Mouse (Mus musculus) lung, embryonic 15.5 days (tissue): ENCODE measurements around the gene E2f1. TPM values are rescaled to one million over a fixed set of nuclear protein-coding genes. Genes with fewer than 3 reads are reported as not detected.

Experiments used
- ATAC-seq: fragments of 200-750 bp; cut with Nextera tagmentation; 2 replicates; pipeline ENCODE4 v1.8.0; 2017; ENCODE audit warnings: moderate number of reproducible peaks, borderline replicate concordance; ENCODE audit not compliant: low FRiP score, low TSS enrichment; ENCODE audit errors: extremely low read depth
- H3K27ac ChIP-seq: fragments of 300-500 bp; sonication (generic); 2 replicates; pipeline ENCODE4 v1.5.1; 2015; ENCODE audit warnings: moderate library complexity, mild to moderate bottlenecking, inconsistent platforms
- H3K27me3 ChIP-seq: fragments of 300-500 bp; sonication (generic); 2 replicates; pipeline ENCODE4 v1.6.1; 2015; ENCODE audit warnings: inconsistent platforms
- H3K36me3 ChIP-seq: fragments of 300-500 bp; sonication (generic); 2 replicates; pipeline ENCODE4 v1.6.1; 2015; ENCODE audit warnings: inconsistent platforms
- H3K4me1 ChIP-seq: fragments of 300-500 bp; sonication (generic); 2 replicates; pipeline ENCODE4 v1.6.1; 2015; ENCODE audit warnings: inconsistent platforms
- H3K4me2 ChIP-seq: fragments of 300-500 bp; sonication (generic); 2 replicates; pipeline ENCODE4 v1.6.1; 2015; ENCODE audit warnings: inconsistent platforms, mild to moderate bottlenecking, moderate library complexity
- H3K4me3 ChIP-seq: fragments of 300-500 bp; sonication (generic); 2 replicates; pipeline ENCODE4 v1.5.1; 2015; ENCODE audit warnings: mild to moderate bottlenecking, inconsistent platforms
- H3K9ac ChIP-seq: fragments of 300-500 bp; sonication (generic); 2 replicates; pipeline ENCODE4 v1.6.1; 2015; ENCODE audit warnings: inconsistent platforms
- H3K9me3 ChIP-seq: fragments of 300-500 bp; sonication (generic); 2 replicates; pipeline ENCODE4 v1.6.1; 2016; ENCODE audit warnings: inconsistent platforms
- WGBS: fragments of 180-500 bp; shearing (Covaris S2); methylation state at CpG from one replicate; pipeline ENCODE4 v1.1.7; 2015; 5-methylcytosine and 5-hydroxymethylcytosine counted together
- polyA plus RNA-seq: library from polyadenylated mRNA; unstranded; fragments of >200 nt; fragmentation: Nextera tagmentation; extraction: Ambion mirVana; gene quantifications from 2 replicates; pipeline ENCODE4 v1.2.1, GENCODE M21; 2015

Gene E2f1
- polyA plus RNA-seq, 1 experiment from 2014 or later: 31.2 TPM

DNA sequence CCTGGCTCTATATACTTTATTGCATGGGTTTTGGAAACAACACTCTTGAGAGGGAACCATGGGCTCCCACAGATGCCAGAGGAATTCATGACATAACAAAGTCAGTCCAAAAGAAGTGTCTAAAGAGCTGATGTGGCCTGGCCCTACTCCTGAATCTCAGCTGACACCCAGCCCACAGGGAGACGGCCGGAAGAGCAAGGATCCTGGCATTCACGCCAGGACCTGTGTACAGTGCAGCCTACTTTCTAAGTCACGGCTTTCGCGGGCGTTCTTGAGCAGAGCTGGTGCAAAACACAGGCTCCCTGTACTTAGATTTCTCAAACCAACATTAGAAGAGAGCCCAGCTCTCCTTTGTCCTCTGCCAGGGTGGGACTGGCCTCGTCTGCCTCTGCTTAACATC lies 10.9 kb upstream of the E2f1 start:
- H3K9ac ChIP-seq: no peak overlapping the region
- ATAC-seq: no peak
- H3K4me2 ChIP-seq: no peak overlapping the region
- no peaks in the 10 kb centered on the region for H3K9me3 ChIP-seq
- 64% methylated on average over 8 of the region's 8 CpGs for WGBS
- H3K36me3 ChIP-seq: no peaks in the 10 kb centered on the region
- H3K27ac ChIP-seq: no peak overlapping the region; the same call in 1 of the 2 replicates
- H3K4me1 ChIP-seq: peaks cover 11% of the 10 kb centered on the region; the same call in 1 of the 2 replicates
- no peaks in the 10 kb centered on the region for H3K27me3 ChIP-seq
- no peak overlapping the region for H3K4me3 ChIP-seq

DNA sequence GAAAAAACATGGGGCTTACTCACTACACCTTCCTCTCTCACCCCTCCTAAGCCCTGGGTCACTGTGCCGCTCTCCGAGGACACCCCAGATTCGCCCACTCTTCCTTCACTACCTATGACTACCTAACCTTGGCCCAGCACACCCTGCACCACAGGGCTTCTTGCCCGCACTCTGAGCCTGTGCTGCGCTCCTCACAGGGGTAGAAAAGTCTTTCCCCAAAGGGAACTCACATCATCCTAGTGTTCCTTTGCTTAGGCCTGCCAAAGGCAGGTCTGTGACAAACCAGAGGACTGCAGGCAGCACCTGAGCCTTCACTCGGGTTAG lies 8.0 kb upstream of the E2f1 start:
- no peaks in the 10 kb centered on the region for H3K4me1 ChIP-seq
- H3K27ac ChIP-seq: no peak overlapping the region
- no peak overlapping the region for H3K9ac ChIP-seq
- H3K4me3 ChIP-seq: no peak overlapping the region
- no peaks in the 10 kb centered on the region for H3K9me3 ChIP-seq
- no peaks in the 10 kb centered on the region for H3K36me3 ChIP-seq
- ATAC-seq: no peak
- H3K27me3 ChIP-seq: no peaks in the 10 kb centered on the region
- 84% methylated on average over 6 of the region's 6 CpGs for whole genome bisulfite sequencing
- H3K4me2 ChIP-seq: no peak overlapping the region

DNA sequence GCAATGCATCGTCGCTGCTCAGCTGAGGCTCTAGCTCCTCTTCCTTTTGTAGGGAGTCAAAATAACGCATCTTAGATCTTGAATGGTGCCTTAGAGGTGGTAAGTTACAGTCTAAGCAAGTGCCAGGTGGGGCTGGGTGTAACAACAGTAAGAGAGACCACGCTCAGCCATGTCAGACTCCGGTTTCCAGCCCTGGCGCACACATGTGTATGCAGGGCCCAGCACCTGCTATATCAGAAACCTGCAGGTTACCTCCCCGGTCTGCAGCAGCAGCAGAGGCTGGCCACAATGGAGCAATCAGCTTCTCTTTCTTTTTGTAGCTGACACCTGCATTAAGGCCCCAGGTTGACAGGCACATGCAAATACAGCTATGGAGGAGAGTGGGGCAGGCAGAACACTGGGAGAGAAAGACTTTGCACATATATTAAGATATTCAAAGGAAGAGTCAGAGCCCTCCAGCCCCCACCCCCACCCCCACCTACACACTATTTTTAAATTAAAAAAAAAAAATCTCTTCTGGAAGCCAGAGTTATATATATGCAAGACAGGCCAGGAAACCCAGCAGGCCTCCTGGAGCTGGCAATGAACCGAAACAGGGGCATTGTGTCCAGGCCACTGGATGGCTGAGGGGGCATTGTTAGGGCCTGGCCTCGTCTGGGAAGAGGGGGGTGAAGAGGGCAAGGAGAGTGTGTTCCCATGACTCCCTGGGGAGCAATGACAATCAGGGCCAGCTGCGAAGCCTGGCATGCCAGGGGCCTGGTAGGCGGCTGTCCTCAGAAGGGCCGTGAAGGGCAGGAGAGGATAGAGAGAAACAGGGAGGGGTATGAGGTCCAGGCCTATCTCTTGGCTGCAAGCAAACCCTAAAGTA lies 7.4 kb upstream of the E2f1 start:
- Histone ChIP-seq H3K4me1 (no peaks in the 10 kb centered on the region), H3K27me3 (no peaks in the 10 kb centered on the region), H3K9me3 (no peaks in the 10 kb centered on the region), H3K27ac (no peak overlapping the region), H3K36me3 (no peaks in the 10 kb centered on the region), H3K9ac (no peak overlapping the region), H3K4me3 (no peak overlapping the region), H3K4me2 (no peak overlapping the region)
- ATAC-seq: no peak
- 57% methylated on average over 12 of the region's 12 CpGs for whole genome bisulfite sequencing

DNA sequence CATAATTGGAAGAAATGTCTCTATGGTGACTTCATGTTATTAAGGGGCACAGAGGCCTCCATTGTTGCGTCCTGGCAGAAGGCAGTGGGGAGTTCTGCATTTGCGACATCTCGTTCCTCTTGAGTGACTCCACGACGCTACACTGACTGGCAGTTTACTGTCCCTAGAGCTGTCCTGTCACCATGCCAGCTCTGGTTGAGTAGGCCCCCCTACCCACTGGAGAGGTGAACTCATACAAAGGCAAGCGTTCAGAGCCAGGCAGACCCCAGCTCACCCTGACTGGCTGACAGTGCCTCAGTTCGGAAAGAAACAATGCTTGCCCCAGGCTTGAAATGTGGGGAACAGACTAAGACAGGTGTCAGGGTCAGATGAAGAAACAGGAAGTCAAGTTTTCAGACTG lies 4.6 kb upstream of the E2f1 start:
- 72% methylated on average over 7 of the region's 7 CpGs for WGBS

DNA sequence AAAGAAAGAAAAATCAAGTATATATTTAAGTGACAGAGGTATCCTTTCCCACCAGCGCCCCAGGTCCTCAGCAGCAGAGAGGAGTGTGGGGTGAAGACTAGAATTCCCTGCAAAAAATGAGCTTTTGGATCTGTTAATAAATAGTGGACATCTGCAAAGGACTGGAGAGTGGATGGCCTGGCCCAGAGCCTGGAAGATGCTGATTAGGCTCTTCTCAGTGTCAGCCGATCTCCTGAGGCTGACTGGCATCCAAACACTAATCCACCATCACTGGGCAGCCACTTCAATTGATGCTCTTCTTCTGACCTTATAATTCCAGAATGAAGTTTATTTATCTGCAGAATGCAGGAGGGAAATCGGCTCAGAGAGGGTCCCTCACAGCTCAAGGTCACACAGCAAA lies 3.3 kb upstream of the E2f1 start:
- Histone ChIP-seq H3K9ac (no peak overlapping the region), H3K4me3 (no peak overlapping the region), H3K36me3 (no peaks in the 10 kb centered on the region), H3K4me2 (no peak overlapping the region), H3K4me1 (peaks cover 22% of the 10 kb centered on the region), H3K27ac (no peak overlapping the region), H3K27me3 (no peaks in the 10 kb centered on the region), H3K9me3 (no peaks in the 10 kb centered on the region)
- WGBS: 61% methylated on average over 3 of the region's 3 CpGs
- no peak for ATAC-seq

More for the DNA sequence above, 4.6 kb upstream of the E2f1 start:
- Histone ChIP-seq H3K4me3 (no peak overlapping the region), H3K9ac (no peak overlapping the region), H3K4me1 (peaks cover 13% of the 10 kb centered on the region), H3K36me3 (no peaks in the 10 kb centered on the region), H3K27ac (no peak overlapping the region), H3K4me2 (no peak overlapping the region), H3K9me3 (no peaks in the 10 kb centered on the region), H3K27me3 (no peaks in the 10 kb centered on the region)
- ATAC-seq: no peak

DNA sequence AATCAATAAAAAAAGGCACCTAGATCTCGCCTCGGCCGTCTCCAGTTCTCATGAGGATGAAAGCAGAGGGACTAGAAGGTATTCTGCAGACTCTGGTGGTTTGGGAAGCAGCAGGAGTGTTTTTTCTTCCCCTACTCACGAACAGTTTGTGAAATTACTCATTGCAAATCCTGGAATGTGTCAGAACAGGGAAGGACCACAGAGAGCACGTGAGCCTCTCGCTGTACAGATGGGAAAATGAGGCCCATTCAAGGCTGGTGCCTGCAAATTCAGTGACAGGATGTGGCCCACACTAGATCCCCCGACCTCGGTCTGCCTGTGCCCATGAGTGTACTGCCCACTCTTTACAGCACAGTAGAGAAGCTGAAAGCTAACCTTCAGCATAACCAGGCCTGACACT lies 2.3 kb upstream of the E2f1 start:
- no peak for ATAC-seq
- Histone ChIP-seq H3K27me3 (no peaks in the 10 kb centered on the region), H3K4me3 (no peak overlapping the region), H3K36me3 (no peaks in the 10 kb centered on the region), H3K4me1 (peaks cover 32% of the 10 kb centered on the region), H3K4me2 (no peak overlapping the region), H3K9ac (no peak overlapping the region), H3K9me3 (no peaks in the 10 kb centered on the region), H3K27ac (no peak overlapping the region)
- WGBS: 64% methylated on average over 8 of the region's 8 CpGs

DNA sequence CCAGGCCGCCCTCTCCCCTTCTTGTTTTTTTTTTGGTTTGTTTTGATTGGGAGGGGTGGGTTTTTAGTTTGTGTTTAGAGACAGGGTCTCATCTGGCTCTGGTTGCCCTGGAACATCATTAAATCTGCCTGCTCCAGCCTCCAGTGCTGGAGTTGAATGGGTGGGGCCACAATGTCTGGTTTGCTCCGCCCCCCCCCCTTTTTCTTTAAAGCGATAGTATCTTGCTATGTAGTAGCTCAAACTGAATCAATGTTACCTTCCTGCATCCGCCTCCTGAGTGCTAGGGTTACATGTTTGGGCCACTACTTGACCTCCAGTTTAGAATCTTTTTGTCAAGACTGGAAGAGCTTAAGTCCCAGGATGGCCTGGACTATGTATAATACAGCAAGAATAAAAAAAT lies 1.6 kb upstream of the E2f1 start:
- H3K9me3 ChIP-seq: no peaks in the 10 kb centered on the region
- no peak overlapping the region for H3K4me3 ChIP-seq
- peaks cover 39% of the 10 kb centered on the region for H3K4me1 ChIP-seq
- 0 out of 2 replicates have a peak overlapping the region, but pooled peaks have one; percentile 93 for H3K27ac ChIP-seq
- H3K9ac ChIP-seq: no peak overlapping the region
- WGBS: 80% methylated on average over 4 of the region's 4 CpGs
- no peaks in the 10 kb centered on the region for H3K27me3 ChIP-seq
- H3K36me3 ChIP-seq: no peaks in the 10 kb centered on the region
- no peak overlapping the region for H3K4me2 ChIP-seq
- ATAC-seq: no peak

DNA sequence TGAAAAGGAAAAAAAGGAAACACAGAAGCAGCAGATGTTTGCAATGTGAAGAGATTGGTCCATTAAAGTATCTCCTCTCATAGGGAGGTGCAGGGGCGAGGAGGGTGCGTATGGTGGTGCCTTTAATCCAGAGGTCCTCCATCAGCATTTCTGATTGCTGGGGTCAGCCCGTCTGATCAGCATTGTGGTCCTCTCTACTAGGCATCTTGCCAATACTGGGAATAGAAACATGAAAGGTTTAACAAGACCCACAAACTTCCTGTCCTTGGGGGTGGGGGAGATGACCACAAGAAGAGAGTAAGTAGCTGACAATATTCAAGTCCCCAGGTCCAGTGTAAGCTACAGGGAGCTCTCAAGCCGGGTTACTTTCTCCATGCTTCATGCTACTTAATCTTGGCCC lies 974 bp upstream of the E2f1 start:
- Histone ChIP-seq H3K27me3 (no peaks in the 10 kb centered on the region), H3K4me2 (peak overlapping the region; percentile 67), H3K36me3 (no peaks in the 10 kb centered on the region), H3K27ac (peak overlapping the region; percentile 93), H3K4me1 (peaks cover 42% of the 10 kb centered on the region), H3K9me3 (no peaks in the 10 kb centered on the region), H3K4me3 (peak overlapping the region; percentile 90; the same call in 1 of the 2 replicates), H3K9ac (no peak overlapping the region)
- 50% methylated on average over 4 of the region's 4 CpGs for WGBS
- ATAC-seq: no peak

DNA sequence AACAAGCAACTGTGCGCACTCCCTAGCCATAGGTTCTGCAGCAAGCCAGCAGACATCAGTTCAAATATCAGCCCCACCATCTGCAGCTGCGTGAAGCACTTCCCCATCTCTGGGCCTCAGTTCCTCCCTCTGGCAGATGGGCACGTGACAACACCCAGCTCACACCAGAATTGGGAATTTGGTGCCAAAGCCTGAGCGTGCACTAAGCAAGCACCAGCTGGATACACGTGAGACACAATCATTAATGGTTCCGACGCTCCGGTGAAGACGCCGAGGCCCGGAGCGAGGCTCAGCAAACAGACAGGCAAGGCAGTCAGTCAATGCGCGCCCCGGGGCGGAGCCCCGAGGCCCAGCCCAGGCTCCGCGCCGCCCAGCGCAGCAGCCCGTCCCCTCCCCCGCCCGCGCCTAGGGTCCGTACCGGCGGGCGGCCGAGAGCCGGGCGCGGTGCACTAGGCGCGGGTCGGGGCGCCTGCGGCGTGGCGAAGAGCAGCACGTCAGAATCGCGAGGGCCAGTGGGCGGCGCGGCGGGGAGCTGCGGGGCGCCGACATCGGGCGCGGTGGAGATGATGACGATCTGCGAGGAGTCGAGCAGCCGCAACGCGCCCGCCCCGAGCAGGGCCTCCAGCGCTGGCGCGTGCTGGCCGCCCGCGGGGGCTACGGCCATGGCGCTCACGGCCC lies 482 bp downstream of the E2f1 start:
- 0% methylated on average over 48 of the region's 70 CpGs for WGBS
- peak overlapping the region; percentile 90 for H3K4me3 ChIP-seq
- no peaks in the 10 kb centered on the region for H3K9me3 ChIP-seq
- peak overlapping the region; percentile 93 for H3K27ac ChIP-seq
- peaks cover 1% of the 10 kb centered on the region; the same call in 1 of the 2 replicates for H3K36me3 ChIP-seq
- peaks cover 42% of the 10 kb centered on the region for H3K4me1 ChIP-seq
- no peaks in the 10 kb centered on the region for H3K27me3 ChIP-seq
- peak; percentile 85 for ATAC-seq
- peak overlapping the region; percentile 67 for H3K4me2 ChIP-seq
- peak overlapping the region; percentile 74 for H3K9ac ChIP-seq

DNA sequence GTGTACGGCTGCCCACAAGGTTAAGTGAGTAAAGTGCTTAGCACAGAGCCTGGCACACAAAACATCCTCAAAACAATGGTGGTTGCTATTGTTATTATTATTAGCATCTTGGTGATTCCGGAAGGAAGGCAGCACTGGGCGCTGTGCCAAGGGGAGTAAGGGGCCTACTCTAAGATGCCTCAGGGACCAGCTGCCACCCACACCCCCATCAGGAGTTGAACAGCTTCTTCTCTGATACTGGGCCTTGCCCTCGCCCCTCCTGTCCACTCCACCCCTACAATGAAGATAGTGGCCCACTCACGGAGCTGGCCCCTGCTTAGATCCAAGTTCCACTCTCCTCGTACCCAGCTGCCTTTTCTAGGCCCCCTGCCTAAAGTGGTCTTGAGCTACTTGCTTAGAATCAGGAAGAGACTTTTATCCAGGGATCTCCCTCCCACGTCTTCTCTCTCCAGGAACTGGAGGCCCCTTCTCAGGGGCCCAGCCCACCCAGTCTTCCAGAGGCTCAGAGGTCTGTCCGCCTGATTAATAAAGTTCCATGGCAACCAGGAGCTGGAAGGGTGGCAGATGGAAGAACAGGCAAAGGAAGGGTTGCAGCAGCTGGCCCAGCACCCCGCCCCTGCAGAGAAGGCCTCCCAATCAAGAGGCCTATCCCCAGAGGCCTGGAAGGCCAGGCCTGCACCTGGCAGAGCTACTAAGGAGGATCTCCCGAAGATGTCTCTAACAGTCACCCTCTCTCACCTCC lies 1.2 kb downstream of the E2f1 start:
- WGBS: 5% methylated on average over 10 of the region's 10 CpGs
- Histone ChIP-seq H3K4me2 (peak overlapping the region; percentile 67), H3K36me3 (peaks cover 8% of the 10 kb centered on the region), H3K9ac (peak overlapping the region; percentile 74), H3K4me3 (peak overlapping the region; percentile 90), H3K4me1 (peaks cover 42% of the 10 kb centered on the region), H3K27ac (peak overlapping the region; percentile 93), H3K9me3 (no peaks in the 10 kb centered on the region), H3K27me3 (no peaks in the 10 kb centered on the region)
- 0 out of 2 replicates have a peak, but pooled peaks have one; percentile 0 for ATAC-seq

DNA sequence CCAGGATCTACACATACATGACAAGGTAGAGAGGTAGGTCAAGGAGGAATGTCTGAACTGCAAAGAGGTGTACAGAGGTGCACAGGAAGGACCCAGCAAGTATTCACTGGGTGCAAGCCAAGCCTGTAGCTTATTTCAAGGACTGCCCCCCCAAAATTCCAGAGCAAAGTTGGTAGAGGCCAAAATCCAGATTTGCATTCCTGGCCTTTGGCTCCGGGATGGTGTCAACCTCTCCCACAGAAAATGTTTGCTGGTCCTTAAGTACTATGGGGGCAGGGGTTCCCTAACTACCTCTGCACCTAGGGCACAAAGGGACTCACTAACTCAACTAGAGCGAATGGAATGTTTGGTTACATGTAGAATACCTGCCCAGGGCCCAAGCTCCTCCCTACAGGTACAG lies 1.9 kb downstream of the E2f1 start:
- Histone ChIP-seq H3K9ac (peak overlapping the region; percentile 74), H3K4me1 (peaks cover 42% of the 10 kb centered on the region), H3K4me2 (peak overlapping the region; percentile 67), H3K27ac (peak overlapping the region; percentile 93), H3K4me3 (peak overlapping the region; percentile 90), H3K9me3 (no peaks in the 10 kb centered on the region), H3K36me3 (peaks cover 16% of the 10 kb centered on the region), H3K27me3 (no peaks in the 10 kb centered on the region)
- WGBS: 40% methylated on average over 2 of the region's 2 CpGs
- ATAC-seq: no peak
